8 mouse cellular contexts compared by ENCODE assay signal in genomic region chr13:13954931-13955330, GRCm38 (mm10). TPM values are rescaled to one million over a fixed set of nuclear protein-coding genes. Genes with fewer than 3 reads are reported as not detected.
DNase-seq lines count a peak whose midpoint lies in the region; ATAC-seq lines count a peak whose summit lies in the region.

No protein-coding gene starts in this region.

- WGBS in forebrain, embryonic 15.5 days, result under 1% methylated on average over 29 of the region's 29 CpGs
- under 1% methylated on average over 29 of the region's 29 CpGs for WGBS in hindbrain, embryonic 15.5 days
- WGBS in liver, embryonic 12.5 days (ENCODE audit: insufficient replicate concordance), result 0% methylated on average over 29 of the region's 29 CpGs
- WGBS in midbrain, embryonic 15.5 days, result under 1% methylated on average over 29 of the region's 29 CpGs

- H3K27me3 ChIP-seq in forebrain, embryonic 15.5 days, result no peaks in the 10 kb centered on the region
- H3K27me3 ChIP-seq in hindbrain, embryonic 15.5 days, result no peaks in the 10 kb centered on the region
- H3K27me3 ChIP-seq in liver, embryonic 12.5 days (replicated peaks), result no peaks in the 10 kb centered on the region
- H3K27me3 ChIP-seq in midbrain, embryonic 15.5 days (replicated peaks), result no peaks in the 10 kb centered on the region

- peak; percentile 20 for DNase-seq in ovary, postnatal 10 days (ENCODE audit: low spot score)
- no peak for DNase-seq in ovary, postnatal 36 days (ENCODE audit: low spot score)
- peak; percentile 60 to 72 for DNase-seq in adrenal gland, postnatal 36 days
- DNase-seq in thymus, postnatal 4 days, result no peak

- H3K36me3 ChIP-seq in forebrain, embryonic 15.5 days, result no peaks in the 10 kb centered on the region; the same call in 1 of the 2 replicates
- no peaks in the 10 kb centered on the region for H3K36me3 ChIP-seq in hindbrain, embryonic 15.5 days
- H3K36me3 ChIP-seq in liver, embryonic 12.5 days, result peaks cover 33% of the 10 kb centered on the region
- no peaks in the 10 kb centered on the region for H3K36me3 ChIP-seq in midbrain, embryonic 15.5 days (replicated peaks)

- H3K4me1 ChIP-seq in forebrain, embryonic 15.5 days, result peaks cover 21% of the 10 kb centered on the region
- peaks cover 21% of the 10 kb centered on the region for H3K4me1 ChIP-seq in hindbrain, embryonic 15.5 days (replicated peaks)
- peaks cover 46% of the 10 kb centered on the region for H3K4me1 ChIP-seq in liver, embryonic 12.5 days
- peaks cover 16% of the 10 kb centered on the region for H3K4me1 ChIP-seq in midbrain, embryonic 15.5 days

- no peak for ATAC-seq in forebrain, embryonic 15.5 days (replicated peaks)
- no peak for ATAC-seq in hindbrain, embryonic 15.5 days (ENCODE audit: low FRiP score, low read depth)
- peak; percentile 53 for ATAC-seq in liver, embryonic 12.5 days
- no peak; the same call in 1 of the 2 replicates for ATAC-seq in midbrain, embryonic 15.5 days (replicated peaks)

- peak overlapping the region; percentile 82 for H3K27ac ChIP-seq in forebrain, embryonic 15.5 days (replicated peaks)
- peak overlapping the region; percentile 77 for H3K27ac ChIP-seq in hindbrain, embryonic 15.5 days (replicated peaks)
- peak overlapping the region; percentile 93 for H3K27ac ChIP-seq in liver, embryonic 12.5 days
- H3K27ac ChIP-seq in midbrain, embryonic 15.5 days, result peak overlapping the region; percentile 78

- H3K4me3 ChIP-seq in forebrain, embryonic 15.5 days, result peak overlapping the region; percentile 99
- peak overlapping the region; percentile 96 for H3K4me3 ChIP-seq in hindbrain, embryonic 15.5 days
- peak overlapping the region; percentile 94 for H3K4me3 ChIP-seq in liver, embryonic 12.5 days
- peak overlapping the region; percentile 71 for H3K4me3 ChIP-seq in midbrain, embryonic 15.5 days

- peak overlapping the region; percentile 75 for H3K4me2 ChIP-seq in forebrain, embryonic 15.5 days (replicated peaks)
- H3K4me2 ChIP-seq in hindbrain, embryonic 15.5 days, result peak overlapping the region; percentile 79
- H3K4me2 ChIP-seq in liver, embryonic 12.5 days, result peak overlapping the region; percentile 86
- peak overlapping the region; percentile 73 for H3K4me2 ChIP-seq in midbrain, embryonic 15.5 days

- H3K9ac ChIP-seq in forebrain, embryonic 15.5 days (replicated peaks), result peak overlapping the region; percentile 81
- H3K9ac ChIP-seq in hindbrain, embryonic 15.5 days, result peak overlapping the region; percentile 86
- H3K9ac ChIP-seq in liver, embryonic 12.5 days, result peak overlapping the region; percentile 95
- peak overlapping the region; percentile 71 for H3K9ac ChIP-seq in midbrain, embryonic 15.5 days

- no peaks in the 10 kb centered on the region for H3K9me3 ChIP-seq in forebrain, embryonic 15.5 days
- H3K9me3 ChIP-seq in hindbrain, embryonic 15.5 days, result no peaks in the 10 kb centered on the region
- 0 out of 2 replicates have a peak, but pooled peaks cover 4% of the 10 kb centered on the region for H3K9me3 ChIP-seq in liver, embryonic 12.5 days (replicated peaks)
- H3K9me3 ChIP-seq in midbrain, embryonic 15.5 days, result no peaks in the 10 kb centered on the region

RNA-seq across cellular contexts. Expression of gene B3galnt2, which starts 0.7 kb away (rescaled TPM):
- 10 to 100 TPM; 24.9 to 31.0 TPM for total RNA-seq in adrenal gland, postnatal 36 days (2021)
- 20.1 and 24.3 TPM in 2 replicates for polyA plus RNA-seq in forebrain, embryonic 15.5 days (2015; fragmentation: Nextera tagmentation; extraction: Ambion mirVana)
- 16.7 and 18.6 TPM in 2 replicates for polyA plus RNA-seq in hindbrain, embryonic 15.5 days (2015; fragmentation: Nextera tagmentation; extraction: Ambion mirVana)
- 44.6 and 44.9 TPM in 2 replicates for polyA plus RNA-seq in liver, embryonic 12.5 days (2016; fragmentation: Nextera tagmentation; extraction: Ambion mirVana)
- 20.3 and 23.4 TPM in 2 replicates for polyA plus RNA-seq in midbrain, embryonic 15.5 days (2015; fragmentation: Nextera tagmentation; extraction: Ambion mirVana)

Comparison
In these comparisons a context has a peak if more than half of its experiments do, and no peak if none do; other contexts are left out.
1. DNase-seq: peak in ovary, postnatal 10 days (single experiment) and adrenal gland, postnatal 36 days (2 of 2); none in ovary, postnatal 36 days (single experiment) and thymus, postnatal 4 days (single experiment).
2. Peak in every context shown above with its lines, with median percentiles within 50 percentile points of each other: H3K27ac ChIP-seq, H3K4me2 ChIP-seq, H3K4me3 ChIP-seq and H3K9ac ChIP-seq.